Mouse (Mus musculus) kidney, postnatal 10 days (tissue): Measurements from ENCODE around the gene Spg20.

Source experiments
- DNase-seq: peaks from one replicate; pipeline ENCODE4 v3.0.0; 2021; ENCODE audit warnings: mixed read lengths

Spg20 gene

GRCm38 (mm10) chr3:55111935-55112709, at the start of gene Spg20:
Gene Spg20 (plus strand): TSS chr3:55112108.
- peak; percentile 98 for DNase-seq

- no peak for DNase-seq
Observed at GRCm38 (mm10) chr3:55062653-55063052, 49.3 kb upstream of the Spg20 start.

- peak; percentile 88 for DNase-seq
Observed at GRCm38 (mm10) chr3:55064396-55064795, 47.5 kb upstream of the Spg20 start.

GRCm38 (mm10) chr3:55065738-55066665, 45.9 kb upstream of the Spg20 start:
- no peak for DNase-seq

- no peak for DNase-seq
Observed at GRCm38 (mm10) chr3:55066666-55067023, 45.3 kb upstream of the Spg20 start.

- no peak for DNase-seq
Observed at GRCm38 (mm10) chr3:55067791-55068434, 44.0 kb upstream of the Spg20 start.

- DNase-seq, result no peak
Observed at GRCm38 (mm10) chr3:55074576-55075293, 37.2 kb upstream of the Spg20 start.

GRCm38 (mm10) chr3:55075294-55075648, 36.6 kb upstream of the Spg20 start:
- DNase-seq, result no peak

- no peak for DNase-seq
Observed at GRCm38 (mm10) chr3:55078233-55078632, 33.7 kb upstream of the Spg20 start.

GRCm38 (mm10) chr3:55079619-55080018, 32.3 kb upstream of the Spg20 start:
- DNase-seq, result no peak

- DNase-seq, result peak; percentile 88
Observed at GRCm38 (mm10) chr3:55080055-55080454, 31.9 kb upstream of the Spg20 start.

GRCm38 (mm10) chr3:55084781-55085180, 27.1 kb upstream of the Spg20 start:
- DNase-seq, result no peak

- DNase-seq, result no peak
Observed at GRCm38 (mm10) chr3:55085716-55086115, 26.2 kb upstream of the Spg20 start.

GRCm38 (mm10) chr3:55086948-55087347, 25.0 kb upstream of the Spg20 start:
- DNase-seq, result no peak

GRCm38 (mm10) chr3:55087360-55087759, 24.5 kb upstream of the Spg20 start:
- DNase-seq, result no peak

- DNase-seq, result no peak
Observed at GRCm38 (mm10) chr3:55088359-55088758, 23.5 kb upstream of the Spg20 start.

GRCm38 (mm10) chr3:55088843-55089242, 23.1 kb upstream of the Spg20 start:
- peak; percentile 27 for DNase-seq

- DNase-seq, result no peak
Observed at GRCm38 (mm10) chr3:55089291-55089690, 22.6 kb upstream of the Spg20 start.

GRCm38 (mm10) chr3:55093161-55093560, 18.7 kb upstream of the Spg20 start:
- no peak for DNase-seq

GRCm38 (mm10) chr3:55095968-55096654, 15.8 kb upstream of the Spg20 start:
- peak; percentile 19 for DNase-seq

GRCm38 (mm10) chr3:55096655-55097005, 15.3 kb upstream of the Spg20 start:
- DNase-seq, result no peak

- peak; percentile 26 for DNase-seq
Observed at GRCm38 (mm10) chr3:55097186-55097585, 14.7 kb upstream of the Spg20 start.
